Mouse (Mus musculus) embryonic stem cell, embryonic (primary cell): ENCODE results near the gene Bmpr1a.

Experiments
- CTCF ChIA-PET, 4 experiments: fragments of 300-600 bp in 2 of 4; fragments of 350-600 bp in 2 of 4; sonication (Branson Sonifier 250); formaldehyde crosslinking; loops; one replicate each; lab custom pipeline; 2022; ENCODE audit warnings: inconsistent platforms in 2 of 4; lab: Charles Lee
- POLR2A ChIA-PET, 4 experiments: fragments of 300-600 bp in 2 of 4; fragments of 350-600 bp in 2 of 4; sonication (Branson Sonifier 250); formaldehyde crosslinking; loops; one replicate each; lab custom pipeline; 2022; ENCODE audit warnings: antibody characterized with exemption in 4 of 4, inconsistent platforms in 1 of 4; lab: Charles Lee

Bmpr1a gene

GRCm38 (mm10) chr14:34492688-34493087, 10.5 kb downstream of the Bmpr1a start:
- ChIA-PET POLR2A (interaction anchor here in 2 of 4 experiments (1.0 to 2.8 kb wide), 7 partner anchors 8 to 48 kb away, joined by 3 to 8 read pairs (median 4); no protein-coding TSS in a partner anchor), CTCF (interaction anchor here in 2 of 4 experiments (0.6 kb wide), 2 partner anchors 78 to 415 kb away, joined by 4 to 6 read pairs; no protein-coding TSS in a partner anchor)

DNA sequence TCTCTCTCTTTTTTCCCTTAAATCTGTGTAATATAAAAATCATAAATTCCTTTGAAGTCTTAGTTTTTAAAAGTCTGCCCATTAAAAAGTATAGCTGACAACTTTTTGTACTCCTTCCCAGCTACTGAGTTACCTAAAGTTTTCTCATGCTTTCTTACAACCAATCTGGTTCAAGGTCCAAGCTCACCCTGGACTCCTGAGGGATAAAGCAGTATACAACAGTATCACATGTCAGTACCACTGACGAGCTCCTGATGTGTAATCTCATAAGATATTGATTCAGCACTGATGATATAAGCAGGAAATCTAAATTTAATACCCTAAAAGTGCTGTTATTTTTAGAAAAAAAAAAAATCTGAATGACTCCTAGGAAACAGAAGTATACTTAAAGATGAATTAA, 12.2 kb downstream of the Bmpr1a start:
- ChIA-PET CTCF (interaction anchor here in 1 of 4 experiments (1.1 kb wide), 1 partner anchor 10 kb away, joined by 5 read pairs; no protein-coding TSS in a partner anchor), POLR2A (interaction anchor here in 2 of 4 experiments (0.8 to 2.9 kb wide), 7 partner anchors 10 to 57 kb away, joined by 4 to 10 read pairs (median 4); partner anchors contain the start of gene Bmpr1a (in 1 of the 2))

DNA sequence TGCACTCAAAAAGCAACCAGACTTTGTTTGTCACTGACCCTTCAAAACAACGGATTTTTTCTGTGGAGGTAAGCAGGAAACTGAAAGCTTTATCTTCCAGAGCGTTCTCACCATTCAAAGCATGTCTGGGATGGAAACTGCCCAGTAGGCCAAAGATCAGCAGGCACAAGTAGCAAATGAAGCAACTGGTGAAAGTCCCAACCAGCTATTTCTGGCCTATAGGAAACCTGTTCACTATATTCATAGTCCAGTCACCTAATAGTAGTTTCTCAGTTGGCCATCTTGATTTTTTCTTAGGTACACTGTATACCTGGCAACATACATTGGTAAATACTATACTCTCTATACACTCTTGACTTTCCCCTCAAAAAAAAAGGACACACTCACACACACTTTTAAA, 13.2 kb downstream of the Bmpr1a start:
- ChIA-PET POLR2A (interaction anchor here (0.6 to 2.9 kb wide), 13 partner anchors 8 to 674 kb away, joined by 3 to 10 read pairs (median 4); partner anchors contain the start of gene Bmpr1a (in 1 of the 4)), CTCF (interaction anchor here in 1 of 4 experiments (0.6 kb wide), 1 partner anchor 11 kb away, joined by 5 read pairs; no protein-coding TSS in a partner anchor)

GRCm38 (mm10) chr14:34486169-34486568, 17.0 kb downstream of the Bmpr1a start:
- CTCF ChIA-PET = no interaction called here
- POLR2A ChIA-PET = interaction anchor here in 3 of 4 experiments (0.7 to 3.7 kb wide), 9 partner anchors 8 to 69 kb away, joined by 3 to 13 read pairs (median 3); partner anchors contain the start of gene Bmpr1a (in 1 of the 3)

- POLR2A ChIA-PET = interaction anchor here in 2 of 4 experiments (1.2 to 1.9 kb wide), 4 partner anchors 18 to 64 kb away, joined by 3 to 6 read pairs (median 4); no protein-coding TSS in a partner anchor
- CTCF ChIA-PET = interaction anchor here in 2 of 4 experiments (0.6 to 1.7 kb wide), 2 partner anchors 65 to 133 kb away, joined by 3 read pairs; no protein-coding TSS in a partner anchor
These were observed 19.4 kb downstream of the Bmpr1a start for GRCm38 (mm10) chr14:34483469-34484341.

GRCm38 (mm10) chr14:34471591-34471990, 31.6 kb downstream of the Bmpr1a start:
- ChIA-PET POLR2A (interaction anchor here in 3 of 4 experiments (0.5 to 4.8 kb wide), 18 partner anchors 11 to 283 kb away, joined by 3 to 56 read pairs (median 5); partner anchors contain the start of genes 9230112D13Rik (in 1 of the 3) and Fam25c (in 1 of the 3)), CTCF (interaction anchor here in 2 of 4 experiments (0.5 to 1.0 kb wide), 4 partner anchors 12 to 1162 kb away, joined by 4 to 13 read pairs (median 6); no protein-coding TSS in a partner anchor)

- ChIA-PET CTCF (interaction anchor here in 1 of 4 experiments (0.8 kb wide), 1 partner anchor 155 kb away, joined by 7 read pairs; no protein-coding TSS in a partner anchor), POLR2A (interaction anchor here in 2 of 4 experiments (0.6 to 2.0 kb wide), 9 partner anchors 10 to 98 kb away, joined by 3 to 8 read pairs (median 3); no protein-coding TSS in a partner anchor)
These were observed 36.9 kb downstream of the Bmpr1a start for GRCm38 (mm10) chr14:34466291-34466690.

- CTCF ChIA-PET = interaction anchor here in 3 of 4 experiments (0.7 to 2.4 kb wide), 12 partner anchors 8 to 161 kb away, joined by 3 to 7 read pairs (median 3); no protein-coding TSS in a partner anchor
- POLR2A ChIA-PET = interaction anchor here in 3 of 4 experiments (0.6 to 4.4 kb wide), 71 partner anchors 11 to 310 kb away, joined by 3 to 56 read pairs (median 5); partner anchors contain the start of gene Bmpr1a (in 2 of the 3)
These were observed 43.8 kb downstream of the Bmpr1a start for GRCm38 (mm10) chr14:34459386-34459785.

- ChIA-PET CTCF (interaction anchor here in 3 of 4 experiments (0.6 to 2.4 kb wide), 14 partner anchors 9 to 162 kb away, joined by 3 to 7 read pairs (median 3); no protein-coding TSS in a partner anchor), POLR2A (interaction anchor here in 2 of 4 experiments (0.7 to 4.4 kb wide), 36 partner anchors 11 to 311 kb away, joined by 3 to 56 read pairs (median 6); partner anchors contain the start of gene Bmpr1a (in 2 of the 2))
These were observed 44.3 kb downstream of the Bmpr1a start for GRCm38 (mm10) chr14:34458880-34459279.

DNA sequence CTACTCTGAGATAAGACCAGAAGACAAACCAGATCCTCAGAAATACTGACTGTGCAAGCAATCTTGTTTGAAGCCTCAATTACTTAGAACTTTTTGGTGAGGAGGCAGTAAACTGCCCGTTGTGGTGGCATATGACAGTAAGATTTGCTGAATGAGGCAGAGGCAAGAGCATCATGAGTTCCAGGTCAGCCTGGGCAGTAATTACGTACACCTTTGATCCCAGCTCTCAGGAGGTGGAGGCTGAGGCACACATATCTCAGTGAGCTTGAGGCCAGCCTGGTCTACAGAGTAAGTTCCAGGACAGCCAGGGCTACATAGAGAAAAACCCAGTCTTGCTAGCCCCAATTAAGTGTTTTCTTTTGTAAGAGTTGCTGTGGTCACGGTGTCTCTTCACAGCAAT, 48.9 kb downstream of the Bmpr1a start:
- CTCF ChIA-PET = interaction anchor here in 3 of 4 experiments (0.6 to 1.4 kb wide), 4 partner anchors 20 to 774 kb away, joined by 3 to 10 read pairs (median 4); no protein-coding TSS in a partner anchor
- POLR2A ChIA-PET = interaction anchor here in 3 of 4 experiments (0.7 to 3.2 kb wide), 9 partner anchors 10 to 95 kb away, joined by 3 to 15 read pairs (median 4); partner anchors contain the start of gene Bmpr1a (in 1 of the 3)

DNA sequence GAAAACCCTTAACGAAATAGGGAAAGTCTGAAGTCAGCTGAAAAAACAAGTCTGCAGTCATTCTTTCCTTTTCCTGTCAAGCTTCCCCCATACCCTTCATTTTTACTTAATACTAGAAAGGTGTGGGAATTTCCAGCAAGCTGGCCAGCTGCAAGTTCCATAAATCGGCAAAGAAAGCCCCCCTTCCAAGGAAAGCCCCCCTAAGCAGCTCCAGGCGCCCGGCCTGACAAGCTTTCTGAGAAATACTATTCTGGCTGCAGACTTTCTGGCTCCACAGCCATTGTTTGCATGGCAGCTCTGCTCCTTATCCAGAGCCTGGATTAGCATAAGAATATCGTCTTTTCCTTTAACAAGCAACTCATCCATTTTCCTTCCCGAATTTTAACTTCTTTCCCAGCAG, 49.5 kb downstream of the Bmpr1a start:
- ChIA-PET CTCF (interaction anchor here in 3 of 4 experiments (0.6 to 1.4 kb wide), 4 partner anchors 19 to 774 kb away, joined by 3 to 10 read pairs (median 4); no protein-coding TSS in a partner anchor), POLR2A (interaction anchor here in 3 of 4 experiments (0.6 to 1.7 kb wide), 12 partner anchors 9 to 227 kb away, joined by 3 to 9 read pairs (median 3); partner anchors contain the start of gene Bmpr1a (in 1 of the 3))

- POLR2A ChIA-PET = interaction anchor here in 2 of 4 experiments (1.2 to 1.6 kb wide), 2 partner anchors 14 to 123 kb away, joined by 3 read pairs; no protein-coding TSS in a partner anchor
- CTCF ChIA-PET = no interaction called here
These were observed 51.3 kb downstream of the Bmpr1a start for GRCm38 (mm10) chr14:34451872-34452271.

DNA sequence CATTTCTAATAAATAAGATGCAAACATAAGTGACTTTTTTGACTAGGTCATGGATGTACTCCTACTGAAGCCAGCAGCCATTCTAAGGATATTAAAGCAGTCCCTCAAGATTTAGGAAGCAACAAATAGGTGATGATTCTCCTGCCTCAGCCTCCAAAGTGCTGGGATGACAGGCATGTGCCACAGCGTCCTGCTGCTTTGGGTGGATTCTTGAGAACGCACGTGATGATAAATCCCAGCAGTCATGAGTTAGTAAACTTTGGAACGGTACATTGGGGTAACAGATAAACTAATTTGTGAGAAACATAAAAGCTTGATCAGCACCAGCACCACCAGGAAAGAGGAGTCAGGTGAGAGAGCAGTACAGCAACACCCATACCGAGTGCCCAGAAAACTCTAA, 52.7 kb downstream of the Bmpr1a start:
- ChIA-PET CTCF (no interaction called here), POLR2A (interaction anchor here in 1 of 4 experiments (2.3 kb wide), 1 partner anchor 98 kb away, joined by 7 read pairs; no protein-coding TSS in a partner anchor)

- CTCF ChIA-PET = interaction anchor here in 2 of 4 experiments (0.7 to 2.2 kb wide), 2 partner anchors 9 to 263 kb away, joined by 3 to 5 read pairs; no protein-coding TSS in a partner anchor
- POLR2A ChIA-PET = interaction anchor here in 2 of 4 experiments (0.8 to 2.3 kb wide), 2 partner anchors 86 to 99 kb away, joined by 3 to 7 read pairs; no protein-coding TSS in a partner anchor
These were observed 53.3 kb downstream of the Bmpr1a start for GRCm38 (mm10) chr14:34449807-34450206.

- CTCF ChIA-PET = interaction anchor here in 1 of 4 experiments (2.2 kb wide), 1 partner anchor 10 kb away, joined by 5 read pairs; no protein-coding TSS in a partner anchor
- POLR2A ChIA-PET = interaction anchor here in 2 of 4 experiments (0.9 to 2.3 kb wide), 7 partner anchors 9 to 209 kb away, joined by 3 to 7 read pairs (median 4); no protein-coding TSS in a partner anchor
These were observed 54.7 kb downstream of the Bmpr1a start for GRCm38 (mm10) chr14:34448398-34448797.

GRCm38 (mm10) chr14:34447659-34448058, 55.5 kb downstream of the Bmpr1a start:
- ChIA-PET CTCF (interaction anchor here in 2 of 4 experiments (0.6 to 2.2 kb wide), 2 partner anchors 11 to 245 kb away, joined by 3 to 5 read pairs; no protein-coding TSS in a partner anchor), POLR2A (interaction anchor here in 2 of 4 experiments (0.9 to 1.5 kb wide), 7 partner anchors 9 to 210 kb away, joined by 3 to 7 read pairs (median 4); no protein-coding TSS in a partner anchor)

DNA sequence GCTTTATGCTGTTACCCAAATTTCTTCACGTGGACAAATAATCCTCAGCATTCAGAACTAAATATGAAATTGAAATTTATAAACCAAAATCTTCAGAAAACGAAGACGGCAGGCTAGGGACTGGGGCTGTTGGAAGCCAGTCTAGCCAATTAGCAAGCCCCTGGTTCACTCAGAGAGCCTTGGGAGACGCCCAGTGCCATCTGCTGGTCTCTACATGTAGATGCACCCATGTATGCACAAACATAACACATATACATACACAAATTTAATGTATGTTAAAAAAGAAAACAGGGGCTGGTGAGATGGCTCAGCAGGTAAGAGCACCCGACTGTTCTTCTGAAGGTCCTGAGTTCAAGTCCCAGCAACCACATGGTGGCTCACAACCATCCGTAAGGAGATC, 56.5 kb downstream of the Bmpr1a start:
- ChIA-PET CTCF (interaction anchor here in 1 of 4 experiments (0.7 to 1.2 kb wide), 3 partner anchors 16 to 94 kb away, joined by 3 read pairs; no protein-coding TSS in a partner anchor), POLR2A (interaction anchor here in 1 of 4 experiments (0.8 to 1.0 kb wide), 2 partner anchors 14 to 16 kb away, joined by 3 read pairs; no protein-coding TSS in a partner anchor)
